Mouse (Mus musculus): ENCODE measurements around the gene Tst. TPM values are rescaled to one million over a fixed set of nuclear protein-coding genes. Genes with fewer than 3 reads are reported as not detected.

Tst gene
- polyA plus RNA-seq, 1 experiment from 2014 or later = 15.9 TPM

DNA sequence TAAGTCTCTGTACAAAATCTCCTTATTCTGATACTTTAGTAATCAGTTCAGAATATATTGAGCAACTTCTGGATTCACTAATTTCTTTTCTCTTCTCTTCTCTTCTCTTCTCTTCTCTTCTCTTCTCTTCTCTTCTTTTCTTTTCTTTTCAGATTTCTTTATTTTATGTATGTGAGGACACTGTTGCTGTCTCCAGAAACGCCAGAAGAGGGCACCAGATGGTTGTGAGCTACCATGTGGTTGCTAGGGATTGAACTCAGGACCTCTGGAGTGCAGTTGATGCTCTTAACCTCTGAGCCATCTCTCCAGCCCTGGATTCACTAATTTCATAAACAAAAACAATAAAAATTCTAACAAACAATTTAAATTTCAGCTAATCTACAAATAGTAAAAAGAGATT lies 50.7 kb downstream of the Tst start:
- H3K36me3 ChIP-seq (ENCODE audit: control insufficient read depth, insufficient read depth, low read length) = no peaks in the 10 kb centered on the region
- H3K27ac ChIP-seq (ENCODE audit: low read depth) = no peak overlapping the region
- 3% methylated on average over 1 of the region's 1 CpGs for WGBS
- ATAC-seq (replicated peaks; ENCODE audit: low FRiP score, low TSS enrichment, low read depth) (no peak), DNase-seq (ENCODE audit: low spot score) (no peak)
- H3K4me1 ChIP-seq (replicated peaks; ENCODE audit: control insufficient read depth, insufficient read depth, low read length) = no peaks in the 10 kb centered on the region
- no peak overlapping the region for H3K4me3 ChIP-seq (ENCODE audit: low read depth, low read length)
- H3K4me2 ChIP-seq (ENCODE audit: low read length) = no peak overlapping the region
- H3K9me3 ChIP-seq (ENCODE audit: control insufficient read depth, low read length) = 0 out of 2 replicates have a peak, but pooled peaks cover 2% of the 10 kb centered on the region
- H3K9ac ChIP-seq (ENCODE audit: low read length) = no peak overlapping the region
- H3K27me3 ChIP-seq (replicated peaks; ENCODE audit: control insufficient read depth, insufficient read depth, low read length) = peaks cover 36% of the 10 kb centered on the region

DNA sequence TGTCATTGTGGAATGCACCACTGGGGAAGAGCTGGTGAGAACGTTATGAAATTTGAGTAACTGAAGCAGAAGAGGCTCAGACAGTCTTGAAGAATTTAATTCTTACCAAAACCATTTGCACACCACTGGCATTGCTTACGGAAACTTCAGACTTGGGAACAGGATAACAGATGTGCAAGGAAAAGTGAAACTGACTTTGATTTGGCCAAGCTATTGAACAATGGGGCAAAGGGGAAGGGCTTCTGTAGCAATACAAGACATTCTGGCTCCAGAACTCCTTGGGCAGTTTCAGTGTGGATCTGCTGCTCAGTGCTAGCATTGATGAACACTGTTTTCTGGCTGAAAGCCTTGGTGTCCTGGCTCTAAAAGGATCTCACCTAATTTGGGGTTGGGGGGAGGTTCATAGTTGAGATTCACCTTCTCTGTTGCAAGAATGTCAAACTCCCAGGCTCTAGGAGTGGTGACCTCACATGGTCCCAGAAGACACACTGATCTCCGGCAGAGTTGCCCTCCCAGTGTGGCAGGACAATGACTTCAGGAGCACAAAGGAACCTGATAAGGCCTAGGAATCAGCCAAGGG lies 54.0 kb downstream of the Tst start:
- ATAC-seq (replicated peaks; ENCODE audit: low FRiP score, low TSS enrichment, low read depth) = no peak
- no peak for DNase-seq (ENCODE audit: low spot score)
- Histone ChIP-seq H3K27ac (ENCODE audit: low read depth) (no peak overlapping the region), H3K4me2 (ENCODE audit: low read length) (no peak overlapping the region), H3K4me3 (ENCODE audit: low read depth, low read length) (no peak overlapping the region), H3K9ac (ENCODE audit: low read length) (no peak overlapping the region), H3K9me3 (ENCODE audit: control insufficient read depth, low read length) (no peaks in the 10 kb centered on the region), H3K27me3 (replicated peaks; ENCODE audit: control insufficient read depth, insufficient read depth, low read length) (peaks cover 18% of the 10 kb centered on the region), H3K36me3 (ENCODE audit: control insufficient read depth, insufficient read depth, low read length) (no peaks in the 10 kb centered on the region), H3K4me1 (replicated peaks; ENCODE audit: control insufficient read depth, insufficient read depth, low read length) (no peaks in the 10 kb centered on the region)
- WGBS = 57% methylated on average over 3 of the region's 3 CpGs

Other genes starting within 250 kb of the Tst start
- gene Ift27, start 231.8 kb downstream of the Tst start, polyA plus RNA-seq (2014; fragmentation: Nextera tagmentation; extraction: Ambion mirVana) = 82.9 and 83.3 TPM in 2 replicates
- gene Pvalb, start 199.5 kb downstream of the Tst start, polyA plus RNA-seq (2014; fragmentation: Nextera tagmentation; extraction: Ambion mirVana) = not detected in 2 replicates
- gene Ncf4, start 161.1 kb downstream of the Tst start, polyA plus RNA-seq (2014; fragmentation: Nextera tagmentation; extraction: Ambion mirVana) = 3.7 and 4.1 TPM in 2 replicates
- gene Csf2rb2, start 100.2 kb downstream of the Tst start, polyA plus RNA-seq (2014; fragmentation: Nextera tagmentation; extraction: Ambion mirVana) = 0.15 and 0.22 TPM in 2 replicates
- 1.4 and 1.8 TPM in 2 replicates for gene Csf2rb, start 80.2 kb downstream of the Tst start, polyA plus RNA-seq (2014; fragmentation: Nextera tagmentation; extraction: Ambion mirVana)
- not detected in 2 replicates for gene Tex33, start 10.0 kb downstream of the Tst start, polyA plus RNA-seq (2014; fragmentation: Nextera tagmentation; extraction: Ambion mirVana)
- gene Mpst, start 509 bp upstream of the Tst start, polyA plus RNA-seq (2014; fragmentation: Nextera tagmentation; extraction: Ambion mirVana) = 2.1 and 2.7 TPM in 2 replicates
- gene Kctd17, start 22.7 kb upstream of the Tst start, polyA plus RNA-seq (2014; fragmentation: Nextera tagmentation; extraction: Ambion mirVana) = 35.0 and 37.7 TPM in 2 replicates
- gene Tmprss6, start 62.7 kb upstream of the Tst start, polyA plus RNA-seq (2014; fragmentation: Nextera tagmentation; extraction: Ambion mirVana) = 0.09 TPM in 1 of 2 replicates, not detected in the other
- gene Il2rb, start 89.4 kb upstream of the Tst start, polyA plus RNA-seq (2014; fragmentation: Nextera tagmentation; extraction: Ambion mirVana) = 0.66 and 1.1 TPM in 2 replicates
- gene C1qtnf6, start 125.5 kb upstream of the Tst start, polyA plus RNA-seq (2014; fragmentation: Nextera tagmentation; extraction: Ambion mirVana) = 30.1 and 34.9 TPM in 2 replicates
- 0.22 TPM in 1 of 2 replicates, not detected in the other for gene Sstr3, start 138.8 kb upstream of the Tst start, polyA plus RNA-seq (2014; fragmentation: Nextera tagmentation; extraction: Ambion mirVana)
- 16.7 and 17.5 TPM in 2 replicates for gene Rac2, start 166.9 kb upstream of the Tst start, polyA plus RNA-seq (2014; fragmentation: Nextera tagmentation; extraction: Ambion mirVana)
- gene Cyth4, start 191.1 kb upstream of the Tst start, polyA plus RNA-seq (2014; fragmentation: Nextera tagmentation; extraction: Ambion mirVana) = 3.5 and 4.3 TPM in 2 replicates

Measured in intestine, embryonic 14.5 days (tissue).